Mouse (Mus musculus): Measurements from ENCODE around the gene Syne2. TPM values are rescaled to one million over a fixed set of nuclear protein-coding genes. Genes with fewer than 3 reads are reported as not detected.

Syne2 gene
- total RNA-seq, 2 experiments from 2014 or later, result 20.5 to 22.5 TPM

- H3K27ac ChIP-seq, result no peak overlapping the region
- H3K4me3 ChIP-seq, result no peak overlapping the region
- intact Hi-C loops (cut with DNase I), result no loop called here
- no peak for TF ChIP-seq CTCF (IDR thresholded peaks at IDR 0.05)
- no peak for DNase-seq (ENCODE audit: extremely low spot score in 1 of 2, low spot score in 2 of 2)
Observed at GRCm38 (mm10) chr12:75915694-75916093, 97.8 kb downstream of the Syne2 start.

- no peak overlapping the region for H3K4me3 ChIP-seq
- TF ChIP-seq CTCF (IDR thresholded peaks at IDR 0.05), result no peak
- DNase-seq (ENCODE audit: extremely low spot score in 1 of 2, low spot score in 2 of 2), result no peak
- H3K27ac ChIP-seq, result no peak overlapping the region
- intact Hi-C loops (cut with DNase I), result no loop called here
Observed at GRCm38 (mm10) chr12:75918415-75918814, 100.5 kb downstream of the Syne2 start.

- intact Hi-C loops (cut with DNase I), result no loop called here
- no peak overlapping the region for H3K27ac ChIP-seq
- DNase-seq (ENCODE audit: extremely low spot score in 1 of 2, low spot score in 2 of 2), result peak; percentile 32 to 44
- H3K4me3 ChIP-seq, result no peak overlapping the region
- TF ChIP-seq CTCF (IDR thresholded peaks at IDR 0.05), result peak; percentile 65
Observed at GRCm38 (mm10) chr12:75918914-75919313, 101.0 kb downstream of the Syne2 start.

- H3K4me3 ChIP-seq, result no peak overlapping the region
- intact Hi-C loops (cut with DNase I), result no loop called here
- no peak for DNase-seq (ENCODE audit: extremely low spot score in 1 of 2, low spot score in 2 of 2)
- no peak overlapping the region for H3K27ac ChIP-seq
- no peak for TF ChIP-seq CTCF (IDR thresholded peaks at IDR 0.05)
Observed at GRCm38 (mm10) chr12:75922900-75923299, 105.0 kb downstream of the Syne2 start.

GRCm38 (mm10) chr12:75924852-75925251 is 106.9 kb downstream of the Syne2 start:
- no peak for TF ChIP-seq CTCF (IDR thresholded peaks at IDR 0.05)
- H3K27ac ChIP-seq, result no peak overlapping the region
- no peak for DNase-seq (ENCODE audit: extremely low spot score in 1 of 2, low spot score in 2 of 2)
- intact Hi-C loops (cut with DNase I), result no loop called here
- no peak overlapping the region for H3K4me3 ChIP-seq

- no peak for DNase-seq (ENCODE audit: extremely low spot score in 1 of 2, low spot score in 2 of 2)
- intact Hi-C loops (cut with DNase I), result no loop called here
- TF ChIP-seq CTCF (IDR thresholded peaks at IDR 0.05), result no peak
- H3K27ac ChIP-seq, result no peak overlapping the region
- no peak overlapping the region for H3K4me3 ChIP-seq
Observed at GRCm38 (mm10) chr12:75927596-75927995, 109.7 kb downstream of the Syne2 start.

- DNase-seq (ENCODE audit: extremely low spot score in 1 of 2, low spot score in 2 of 2), result no peak
- Histone ChIP-seq H3K4me3 (no peak overlapping the region), H3K27ac (no peak overlapping the region)
- TF ChIP-seq CTCF (IDR thresholded peaks at IDR 0.05), result no peak
- intact Hi-C loops (cut with DNase I), result no loop called here
Observed at GRCm38 (mm10) chr12:75933561-75933960, 115.6 kb downstream of the Syne2 start.

GRCm38 (mm10) chr12:75951328-75951727 is 133.4 kb downstream of the Syne2 start:
- intact Hi-C loops (cut with DNase I), result no loop called here
- Histone ChIP-seq H3K27ac (no peak overlapping the region), H3K4me3 (no peak overlapping the region)
- TF ChIP-seq CTCF (IDR thresholded peaks at IDR 0.05), result peak; percentile 74
- peak in 1 of 2 experiments; percentile 25 for DNase-seq (ENCODE audit: extremely low spot score in 1 of 2, low spot score in 2 of 2)

- DNase-seq (ENCODE audit: extremely low spot score in 1 of 2, low spot score in 2 of 2), result no peak
- H3K4me3 ChIP-seq, result no peak overlapping the region
- H3K27ac ChIP-seq, result no peak overlapping the region
- TF ChIP-seq CTCF (IDR thresholded peaks at IDR 0.05), result no peak; the same call in 1 of the 2 replicates
- intact Hi-C loops (cut with DNase I), result no loop called here
Observed at GRCm38 (mm10) chr12:75952011-75952410, 134.1 kb downstream of the Syne2 start.

- intact Hi-C loops (cut with DNase I), result no loop called here
- Histone ChIP-seq H3K27ac (no peak overlapping the region), H3K4me3 (no peak overlapping the region)
- no peak for DNase-seq (ENCODE audit: extremely low spot score in 1 of 2, low spot score in 2 of 2)
- TF ChIP-seq CTCF (IDR thresholded peaks at IDR 0.05), result no peak
Observed at GRCm38 (mm10) chr12:75966441-75967195, 148.7 kb downstream of the Syne2 start.

- no peak overlapping the region for H3K4me3 ChIP-seq
- no peak overlapping the region for H3K27ac ChIP-seq
- intact Hi-C loops (cut with DNase I), result no loop called here
- no peak for DNase-seq (ENCODE audit: extremely low spot score in 1 of 2, low spot score in 2 of 2)
- no peak for TF ChIP-seq CTCF (IDR thresholded peaks at IDR 0.05)
Observed at GRCm38 (mm10) chr12:75979079-75979478, 161.1 kb downstream of the Syne2 start.

- intact Hi-C loops (cut with DNase I), result no loop called here
- no peak for TF ChIP-seq CTCF (IDR thresholded peaks at IDR 0.05)
- Histone ChIP-seq H3K4me3 (no peak overlapping the region), H3K27ac (no peak overlapping the region)
- DNase-seq (ENCODE audit: extremely low spot score in 1 of 2, low spot score in 2 of 2), result no peak
Observed at GRCm38 (mm10) chr12:75983336-75983735, 165.4 kb downstream of the Syne2 start.

- no peak overlapping the region for H3K27ac ChIP-seq
- intact Hi-C loops (cut with DNase I), result no loop called here
- TF ChIP-seq CTCF (IDR thresholded peaks at IDR 0.05), result no peak
- no peak for DNase-seq (ENCODE audit: extremely low spot score in 1 of 2, low spot score in 2 of 2)
- H3K4me3 ChIP-seq, result no peak overlapping the region
Observed at GRCm38 (mm10) chr12:75992226-75992858, 174.4 kb downstream of the Syne2 start.

Data from left cerebral cortex, adult 2 months (tissue).